Mouse (Mus musculus) left cerebral cortex, adult 8-10 months (tissue): ENCODE measurements around the gene Hpd. TPM values are rescaled to one million over a fixed set of nuclear protein-coding genes. Genes with fewer than 3 reads are reported as not detected.
A peak's percentile ranks its signal among the peaks of the same experiment; 100 is the strongest.

Experiments used
- DNase-seq, 2 experiments: peaks; one replicate each; pipeline ENCODE4 v3.0.0; 2022; ENCODE audit warnings: low spot score in 2 of 2
- total RNA-seq, 4 experiments: library from RNA; stranded (reverse); gene quantifications; 2 replicates each; pipeline ENCODE4 v1.2.4; 2022

The Hpd gene
- total RNA-seq, 4 experiments from 2014 or later, result not detected

DNA sequence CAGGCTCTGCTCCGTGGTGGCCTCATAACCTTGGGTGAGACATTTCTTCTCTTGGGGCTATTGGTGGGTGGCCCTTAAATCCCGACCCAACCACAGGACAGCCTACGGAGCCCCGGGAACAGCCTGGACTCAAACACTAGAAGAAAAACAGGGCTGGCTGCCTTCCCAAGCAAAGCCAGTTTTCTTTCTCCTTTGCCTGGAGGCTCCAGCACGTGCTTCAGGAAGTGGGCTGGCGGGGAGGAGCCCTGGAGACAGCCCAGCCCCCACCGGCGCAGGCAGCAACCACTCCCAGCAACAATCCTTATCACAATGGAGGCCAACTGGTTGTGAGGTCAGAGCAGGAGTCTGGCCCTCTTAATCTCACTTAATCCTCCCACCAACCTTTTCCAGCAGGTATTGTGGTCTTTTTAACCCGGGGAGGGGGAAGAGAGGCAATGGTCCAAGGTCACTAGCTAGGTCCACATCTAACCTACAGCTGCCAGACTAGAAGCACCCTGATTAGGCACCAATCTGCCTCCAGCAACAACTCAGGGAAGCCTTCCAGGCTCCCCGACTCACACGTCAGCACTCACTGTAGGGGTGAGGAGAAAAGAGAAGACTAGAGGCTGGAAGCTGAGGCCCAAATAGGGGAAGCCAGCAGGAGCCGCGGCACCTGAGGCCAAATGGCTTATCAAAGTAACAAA is 46.0 kb downstream of the Hpd start:
- peak; percentile 73 to 89 for DNase-seq

GRCm38 (mm10) chr5:123135471-123136360 is 46.8 kb downstream of the Hpd start:
- peak; percentile 49 to 79 for DNase-seq

DNA sequence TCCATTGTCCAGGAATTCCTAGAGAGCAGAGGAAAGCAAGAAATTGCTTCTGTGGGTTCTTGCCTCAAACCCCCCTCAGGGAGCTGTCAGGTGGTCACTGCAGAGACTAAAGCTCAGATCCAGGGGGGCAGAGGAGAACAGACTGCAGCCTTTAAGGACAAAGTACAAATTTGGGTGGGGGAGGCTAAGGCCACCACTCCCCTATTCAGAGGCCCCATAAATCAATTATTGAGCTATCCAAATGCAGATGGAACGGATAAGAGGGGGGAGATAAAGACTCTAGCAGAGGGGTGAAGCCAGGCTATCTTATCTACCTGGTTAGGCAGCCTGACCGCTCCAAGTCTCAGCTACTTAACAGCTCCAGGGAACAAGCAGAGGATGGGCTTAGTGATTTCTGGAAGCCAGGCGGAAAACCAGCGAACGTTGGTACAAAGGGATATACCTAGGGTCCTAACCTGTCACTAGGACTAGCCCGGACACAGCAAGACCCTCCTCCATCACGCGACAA is 47.6 kb downstream of the Hpd start:
- peak in 1 of 2 experiments; percentile 15 for DNase-seq

DNA sequence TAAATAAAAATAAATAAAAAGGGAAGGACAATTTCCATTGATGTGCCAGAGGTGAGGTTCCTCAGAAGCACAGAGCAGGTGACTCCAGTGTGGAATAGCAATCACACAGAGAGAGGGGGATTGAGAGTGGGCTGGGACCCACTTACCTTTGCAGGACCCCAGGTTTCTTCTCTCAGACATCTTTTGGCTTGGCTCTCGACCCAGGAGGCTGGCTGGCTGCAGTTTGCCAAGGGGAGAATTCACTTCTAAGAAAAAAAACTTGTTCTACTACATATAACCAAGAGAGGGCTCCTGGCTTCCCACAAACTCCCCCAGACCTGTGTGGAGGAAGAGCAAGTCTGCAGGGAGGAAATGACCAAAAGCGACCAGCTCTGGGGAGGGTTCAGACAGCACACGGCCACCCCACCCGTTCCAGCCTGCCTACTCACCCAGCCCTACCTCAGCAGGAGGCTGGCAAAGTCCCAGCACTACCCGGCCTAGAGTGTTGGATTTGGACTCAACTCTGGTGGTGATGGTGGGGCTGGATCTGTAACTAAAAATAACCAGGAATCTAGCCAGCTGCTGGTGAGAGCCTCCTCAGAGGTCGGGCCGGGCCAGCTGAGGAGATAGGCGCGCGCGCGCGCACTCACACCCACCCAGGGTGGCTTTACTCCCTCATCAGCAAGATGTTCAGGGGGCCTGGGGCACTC is 48.2 kb downstream of the Hpd start:
- peak in 1 of 2 experiments; percentile 68 for DNase-seq

- DNase-seq, result peak in 1 of 2 experiments; percentile 54
Observed at GRCm38 (mm10) chr5:123133784-123134143, 48.8 kb downstream of the Hpd start.

- peak; percentile 58 to 94 for DNase-seq
Observed at GRCm38 (mm10) chr5:123133083-123133783, 49.3 kb downstream of the Hpd start.

- DNase-seq, result peak; percentile 79 to 89
Observed at GRCm38 (mm10) chr5:123132308-123133071, 50.0 kb downstream of the Hpd start, which contains the start of gene Rhof. TSS of gene Rhof (minus strand) at chr5:123132692.

- DNase-seq, result no peak
Observed at GRCm38 (mm10) chr5:123130814-123131148, 51.7 kb downstream of the Hpd start.

DNA sequence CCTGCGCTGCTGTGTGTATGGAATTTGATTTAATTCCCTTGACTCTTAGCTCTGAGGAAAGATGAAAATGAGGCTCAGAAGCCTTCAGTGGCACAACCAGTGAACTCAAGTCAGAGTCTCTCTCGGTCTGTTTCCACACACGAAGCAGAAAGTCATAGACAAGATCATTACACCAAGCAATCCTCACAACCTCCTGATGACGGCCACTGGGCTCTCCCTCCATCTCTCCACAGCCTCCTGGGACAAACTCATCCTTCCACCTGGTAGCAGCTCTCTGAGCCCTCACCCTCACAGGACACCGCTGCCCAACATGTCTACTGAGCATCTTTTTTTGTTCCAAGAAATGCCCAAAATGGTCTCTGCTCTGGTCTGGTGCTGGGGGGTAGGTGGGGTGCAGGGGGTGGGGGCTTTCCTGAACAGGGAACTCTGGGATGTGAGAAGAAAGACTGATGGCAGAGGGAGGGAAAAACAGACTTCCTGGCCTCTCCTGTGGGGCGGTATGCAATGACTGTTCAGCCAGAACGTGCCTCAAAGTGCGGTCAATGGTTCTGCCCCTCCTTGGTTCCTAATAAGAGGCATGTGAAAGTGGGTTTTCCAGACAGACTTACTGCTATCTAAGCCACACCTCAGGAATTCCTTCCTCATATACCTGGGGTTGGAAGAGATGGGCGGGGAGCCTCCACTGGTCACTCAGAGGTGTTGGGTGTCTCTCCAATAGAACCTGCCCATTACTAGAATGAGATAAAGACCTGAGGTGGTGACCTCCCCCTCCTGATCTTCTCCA is 52.3 kb downstream of the Hpd start:
- no peak for DNase-seq

- no peak for DNase-seq
Observed at GRCm38 (mm10) chr5:123129170-123129757, 53.3 kb downstream of the Hpd start.

GRCm38 (mm10) chr5:123128426-123129169 is 53.9 kb downstream of the Hpd start:
- DNase-seq, result peak in 1 of 2 experiments; percentile 14

GRCm38 (mm10) chr5:123127031-123127430 is 55.5 kb downstream of the Hpd start:
- no peak for DNase-seq

DNA sequence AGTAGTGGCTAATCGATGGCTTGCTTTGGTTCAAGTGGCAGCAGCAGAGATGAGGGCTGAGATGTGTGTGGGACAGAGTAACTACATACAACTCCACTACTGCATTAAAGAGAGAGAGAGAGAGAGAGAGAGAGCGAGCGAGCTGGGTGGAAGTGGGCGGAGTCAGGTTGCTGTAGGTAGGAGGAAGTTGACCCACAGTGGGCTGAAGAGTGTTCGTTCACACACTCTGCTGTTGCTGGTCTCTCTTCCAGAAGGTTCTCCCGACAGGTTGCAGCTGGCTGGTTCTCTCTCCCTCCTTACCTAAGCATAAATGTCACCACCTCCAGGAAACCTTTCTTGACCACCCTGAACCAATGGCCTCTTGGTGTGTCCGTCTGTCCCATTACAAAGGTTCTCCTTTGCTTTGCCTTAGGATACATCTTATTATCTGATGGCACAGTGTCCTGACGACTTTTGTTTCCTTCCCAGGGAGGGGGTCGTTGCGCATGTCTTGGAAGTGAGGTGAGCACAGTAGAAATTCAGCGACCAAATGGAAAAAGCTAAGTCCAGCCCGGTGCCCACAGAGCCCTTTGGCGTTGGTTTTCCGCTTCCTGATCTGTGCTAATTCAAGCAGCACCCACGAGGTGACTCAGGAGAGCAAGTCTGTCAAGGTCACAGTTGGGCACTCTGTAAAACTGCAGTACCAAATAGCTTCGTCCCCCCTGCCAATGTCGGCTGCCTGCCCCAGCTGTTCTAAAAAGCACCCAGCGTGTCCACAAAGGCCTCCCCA is 56.7 kb downstream of the Hpd start:
- DNase-seq, result no peak

DNA sequence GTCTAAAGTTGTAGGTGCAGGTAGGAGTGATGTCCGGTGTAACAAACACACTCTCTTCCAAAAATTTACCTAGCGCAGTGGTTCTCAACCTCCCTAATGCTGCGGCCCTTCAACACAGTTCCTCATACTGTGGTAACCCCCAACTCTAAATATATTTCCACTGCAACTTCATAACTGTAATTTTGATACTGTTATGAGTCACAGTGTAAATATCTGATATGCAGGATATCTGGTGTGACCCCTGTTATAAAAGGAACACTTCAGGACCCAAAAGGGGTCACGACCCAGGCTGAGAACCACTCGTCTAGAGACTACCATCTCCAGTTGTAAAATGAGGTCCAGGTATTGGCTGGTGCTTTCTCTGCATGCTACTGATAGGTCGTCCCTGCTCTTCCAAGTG is 57.4 kb downstream of the Hpd start:
- no peak for DNase-seq

- no peak for DNase-seq
Observed at GRCm38 (mm10) chr5:123122181-123122580, 60.3 kb downstream of the Hpd start.
